Mouse (Mus musculus) embryonic facial prominence, embryonic 10.5 days (tissue): Measurements from ENCODE around the gene Fras1. TPM values are rescaled to one million over a fixed set of nuclear protein-coding genes. Genes with fewer than 3 reads are reported as not detected.

Experiments
- DNase-seq: peaks from one replicate; pipeline ENCODE4 v3.0.0-alpha.2; 2017; ENCODE audit warnings: low spot score
- H3K27ac ChIP-seq: fragments of 300-500 bp; sonication (generic); replicated peaks from 2 replicates; pipeline ENCODE4 v1.5.1; 2016; ENCODE audit warnings: mild to moderate bottlenecking
- H3K27me3 ChIP-seq: fragments of 300-500 bp; sonication (generic); replicated peaks from 2 replicates; pipeline ENCODE4 v1.6.1; 2016; ENCODE audit warnings: low read depth, mild to moderate bottlenecking; ENCODE audit not compliant: poor library complexity, severe bottlenecking
- H3K36me3 ChIP-seq: fragments of 300-500 bp; sonication (generic); replicated peaks from 2 replicates; pipeline ENCODE4 v1.6.1; 2016; ENCODE audit warnings: mild to moderate bottlenecking, moderate library complexity
- H3K4me1 ChIP-seq: fragments of 300-500 bp; sonication (generic); 2 replicates; pipeline ENCODE4 v1.6.1; 2016
- H3K4me3 ChIP-seq: fragments of 300-500 bp; sonication (generic); 2 replicates; pipeline ENCODE4 v1.5.1; 2016; ENCODE audit warnings: mild to moderate bottlenecking, moderate library complexity
- H3K9me3 ChIP-seq: fragments of 300-500 bp; sonication (generic); 2 replicates; pipeline ENCODE4 v1.6.1; 2016; ENCODE audit warnings: mild to moderate bottlenecking
- WGBS: fragments of 180-500 bp; shearing (Covaris S2); methylation state at CpG from one replicate; pipeline ENCODE4 v1.1.7; 2016; 5-methylcytosine and 5-hydroxymethylcytosine counted together
- polyA plus RNA-seq: library from polyadenylated mRNA; unstranded; fragments of >200 nt; fragmentation: Nextera tagmentation; extraction: Ambion mirVana; gene quantifications from 2 replicates; pipeline ENCODE4 v1.2.1, GENCODE M21; 2016

The Fras1 gene
- polyA plus RNA-seq, 1 experiment from 2014 or later, result 12.8 TPM

GRCm38 (mm10) chr5:96616954-96617646, 243.3 kb downstream of the Fras1 start:
- 56% methylated on average over 6 of the region's 6 CpGs for WGBS
- no peak for DNase-seq
- H3K9me3 ChIP-seq, result no peaks in the 10 kb centered on the region
- peaks cover 2% of the 10 kb centered on the region; the same call in 1 of the 2 replicates for H3K36me3 ChIP-seq
- no peak overlapping the region for H3K4me3 ChIP-seq
- peaks cover 12% of the 10 kb centered on the region for H3K4me1 ChIP-seq
- no peak overlapping the region; the same call in 1 of the 2 replicates for H3K27ac ChIP-seq
- H3K27me3 ChIP-seq, result no peaks in the 10 kb centered on the region

GRCm38 (mm10) chr5:96618008-96618407, 244.3 kb downstream of the Fras1 start:
- H3K36me3 ChIP-seq, result peaks cover 2% of the 10 kb centered on the region; the same call in 1 of the 2 replicates
- no peaks in the 10 kb centered on the region for H3K9me3 ChIP-seq
- H3K4me3 ChIP-seq, result no peak overlapping the region
- 57% methylated on average over 2 of the region's 2 CpGs for WGBS
- no peaks in the 10 kb centered on the region for H3K27me3 ChIP-seq
- peaks cover 12% of the 10 kb centered on the region for H3K4me1 ChIP-seq
- no peak for DNase-seq
- H3K27ac ChIP-seq, result no peak overlapping the region

- Histone ChIP-seq H3K36me3 (peaks cover 2% of the 10 kb centered on the region; the same call in 1 of the 2 replicates), H3K9me3 (no peaks in the 10 kb centered on the region), H3K4me3 (no peak overlapping the region), H3K27me3 (no peaks in the 10 kb centered on the region), H3K27ac (no peak overlapping the region), H3K4me1 (peaks cover 12% of the 10 kb centered on the region)
- no peak for DNase-seq
- WGBS, result 90% methylated on average over 2 of the region's 2 CpGs
Observed at GRCm38 (mm10) chr5:96620209-96620608, 246.5 kb downstream of the Fras1 start.

- Histone ChIP-seq H3K4me1 (peaks cover 12% of the 10 kb centered on the region), H3K27ac (no peak overlapping the region), H3K9me3 (no peaks in the 10 kb centered on the region), H3K27me3 (no peaks in the 10 kb centered on the region), H3K4me3 (no peak overlapping the region), H3K36me3 (peaks cover 2% of the 10 kb centered on the region; the same call in 1 of the 2 replicates)
- 91% methylated on average over 5 of the region's 5 CpGs for WGBS
- no peak for DNase-seq
Observed at GRCm38 (mm10) chr5:96620618-96621017, 246.9 kb downstream of the Fras1 start.

GRCm38 (mm10) chr5:96622604-96623352, 249.0 kb downstream of the Fras1 start:
- Histone ChIP-seq H3K4me3 (no peak overlapping the region), H3K9me3 (no peaks in the 10 kb centered on the region), H3K4me1 (0 out of 2 replicates have a peak, but pooled peaks cover under 1% of the 10 kb centered on the region), H3K36me3 (peaks cover 2% of the 10 kb centered on the region; the same call in 1 of the 2 replicates), H3K27ac (no peak overlapping the region), H3K27me3 (no peaks in the 10 kb centered on the region)
- no peak for DNase-seq
- 75% methylated on average over 5 of the region's 5 CpGs for WGBS

- no peak for DNase-seq
- no peaks in the 10 kb centered on the region for H3K36me3 ChIP-seq
- peaks cover 10% of the 10 kb centered on the region; the same call in 1 of the 2 replicates for H3K4me1 ChIP-seq
- no peak overlapping the region for H3K27ac ChIP-seq
- WGBS, result 82% methylated on average over 8 of the region's 8 CpGs
- no peaks in the 10 kb centered on the region for H3K9me3 ChIP-seq
- no peaks in the 10 kb centered on the region for H3K27me3 ChIP-seq
- no peak overlapping the region for H3K4me3 ChIP-seq
Observed at GRCm38 (mm10) chr5:96629851-96630250, 256.1 kb downstream of the Fras1 start.

- WGBS, result 74% methylated on average over 17 of the region's 17 CpGs
- Histone ChIP-seq H3K4me1 (peaks cover 4% of the 10 kb centered on the region; the same call in 1 of the 2 replicates), H3K36me3 (no peaks in the 10 kb centered on the region), H3K27ac (no peak overlapping the region), H3K9me3 (no peaks in the 10 kb centered on the region), H3K4me3 (no peak overlapping the region), H3K27me3 (no peaks in the 10 kb centered on the region)
- DNase-seq, result no peak
Observed at GRCm38 (mm10) chr5:96635146-96635862, 261.5 kb downstream of the Fras1 start.

- H3K4me3 ChIP-seq, result no peak overlapping the region
- WGBS, result 89% methylated on average over 5 of the region's 5 CpGs
- H3K9me3 ChIP-seq, result no peaks in the 10 kb centered on the region
- H3K36me3 ChIP-seq, result no peaks in the 10 kb centered on the region
- no peaks in the 10 kb centered on the region for H3K27me3 ChIP-seq
- H3K4me1 ChIP-seq, result peaks cover 4% of the 10 kb centered on the region; the same call in 1 of the 2 replicates
- DNase-seq, result no peak
- H3K27ac ChIP-seq, result no peak overlapping the region
Observed at GRCm38 (mm10) chr5:96635866-96636265, 262.1 kb downstream of the Fras1 start.

- Histone ChIP-seq H3K4me1 (no peaks in the 10 kb centered on the region), H3K27ac (no peak overlapping the region), H3K9me3 (no peaks in the 10 kb centered on the region), H3K36me3 (no peaks in the 10 kb centered on the region), H3K4me3 (no peak overlapping the region), H3K27me3 (no peaks in the 10 kb centered on the region)
- 87% methylated on average over 6 of the region's 6 CpGs for WGBS
- DNase-seq, result no peak
Observed at GRCm38 (mm10) chr5:96639213-96639910, 265.6 kb downstream of the Fras1 start.

- no peak overlapping the region for H3K27ac ChIP-seq
- no peaks in the 10 kb centered on the region for H3K27me3 ChIP-seq
- DNase-seq, result no peak
- H3K4me1 ChIP-seq, result no peaks in the 10 kb centered on the region
- H3K4me3 ChIP-seq, result no peak overlapping the region
- H3K9me3 ChIP-seq, result no peaks in the 10 kb centered on the region
- WGBS, result 93% methylated on average over 2 of the region's 2 CpGs
- no peaks in the 10 kb centered on the region for H3K36me3 ChIP-seq
Observed at GRCm38 (mm10) chr5:96641297-96641696, 267.5 kb downstream of the Fras1 start.

- no peak overlapping the region for H3K27ac ChIP-seq
- WGBS, result 93% methylated on average over 4 of the region's 4 CpGs
- no peaks in the 10 kb centered on the region for H3K36me3 ChIP-seq
- no peaks in the 10 kb centered on the region for H3K27me3 ChIP-seq
- no peak for DNase-seq
- no peaks in the 10 kb centered on the region for H3K9me3 ChIP-seq
- no peak overlapping the region for H3K4me3 ChIP-seq
- H3K4me1 ChIP-seq, result no peaks in the 10 kb centered on the region; the same call in 1 of the 2 replicates
Observed at GRCm38 (mm10) chr5:96675676-96676075, 301.9 kb downstream of the Fras1 start.

GRCm38 (mm10) chr5:96677498-96677897, 303.7 kb downstream of the Fras1 start:
- DNase-seq, result peak; percentile 16
- H3K4me1 ChIP-seq, result peaks cover 9% of the 10 kb centered on the region
- WGBS, result 24% methylated on average over 2 of the region's 2 CpGs
- H3K27me3 ChIP-seq, result no peaks in the 10 kb centered on the region
- no peak overlapping the region for H3K27ac ChIP-seq
- no peaks in the 10 kb centered on the region for H3K9me3 ChIP-seq
- H3K36me3 ChIP-seq, result no peaks in the 10 kb centered on the region
- H3K4me3 ChIP-seq, result no peak overlapping the region
